Mouse (Mus musculus): ENCODE data around the gene Pdcd2l.

Pdcd2l gene

DNA sequence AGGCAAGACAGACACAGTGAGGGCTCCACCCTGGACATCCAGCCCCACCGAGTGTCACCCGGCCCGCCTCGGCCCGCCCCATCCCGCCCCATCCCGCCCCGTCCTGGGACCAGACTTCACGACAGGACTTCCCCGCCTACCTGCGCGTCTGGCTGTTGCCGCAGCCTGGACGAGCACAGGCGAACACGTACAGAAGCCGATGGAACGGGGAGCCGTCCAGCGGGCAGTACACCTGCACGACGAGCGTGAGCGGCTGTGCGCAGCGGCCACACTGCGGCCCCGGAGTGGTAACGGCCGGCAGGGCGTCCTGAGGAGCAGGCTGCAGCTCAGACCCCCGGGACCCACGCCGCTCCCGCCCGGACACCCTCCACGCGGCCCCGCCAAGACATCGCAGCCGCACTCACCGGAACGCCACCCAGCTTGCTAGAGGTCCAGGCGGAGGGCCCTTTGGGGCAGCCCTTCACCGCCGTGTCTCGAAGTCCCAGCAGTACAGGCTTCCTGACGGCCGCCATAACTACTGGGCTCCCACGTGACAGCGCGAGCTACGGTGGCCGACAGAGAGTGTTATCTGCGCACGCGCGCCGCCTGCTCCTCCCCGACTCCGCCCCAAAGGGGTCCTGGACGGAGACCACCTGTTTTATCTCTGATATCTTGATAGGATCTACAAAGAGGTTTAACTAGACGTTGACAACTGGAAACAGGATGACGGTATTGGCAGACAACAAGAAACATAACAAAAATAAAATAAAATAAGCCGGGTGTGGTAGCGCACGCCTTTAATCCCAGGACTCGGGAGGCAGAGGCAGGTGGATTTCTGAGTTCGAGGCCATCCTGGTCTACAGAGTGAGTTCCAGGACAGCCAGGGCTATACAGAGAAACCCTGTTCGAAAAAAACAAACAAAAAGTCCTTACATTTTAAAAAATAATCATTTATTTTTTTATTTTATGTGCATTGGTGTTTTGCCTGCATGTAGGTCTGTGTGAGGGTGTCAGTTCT, at the start of gene Pdcd2l:
Pdcd2l (minus strand) TSS at position 530 of the 997 bp plus-strand sequence.
- peak; percentile 92 for DNase-seq

DNA sequence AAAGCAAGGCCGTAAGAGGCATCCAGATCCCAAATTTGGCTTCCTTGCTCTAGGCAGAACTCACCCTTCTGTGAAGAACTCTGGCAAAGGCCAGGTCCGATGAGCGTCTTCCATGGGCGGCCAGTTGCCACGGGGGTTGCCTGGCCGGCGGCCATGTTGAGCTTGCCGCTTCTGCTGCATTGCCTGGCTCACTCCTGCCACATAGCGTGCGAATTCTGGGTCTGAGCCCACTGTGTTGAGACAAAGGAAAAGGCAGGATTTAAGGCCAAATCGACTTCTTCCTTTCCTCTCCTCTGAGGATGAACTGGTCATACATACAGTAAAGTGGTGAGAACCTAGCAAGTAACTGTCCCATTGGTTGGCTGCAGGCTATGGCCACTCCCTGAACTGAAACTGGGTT, 45.7 kb upstream of the Pdcd2l start:
- DNase-seq, result peak; percentile 80

DNA sequence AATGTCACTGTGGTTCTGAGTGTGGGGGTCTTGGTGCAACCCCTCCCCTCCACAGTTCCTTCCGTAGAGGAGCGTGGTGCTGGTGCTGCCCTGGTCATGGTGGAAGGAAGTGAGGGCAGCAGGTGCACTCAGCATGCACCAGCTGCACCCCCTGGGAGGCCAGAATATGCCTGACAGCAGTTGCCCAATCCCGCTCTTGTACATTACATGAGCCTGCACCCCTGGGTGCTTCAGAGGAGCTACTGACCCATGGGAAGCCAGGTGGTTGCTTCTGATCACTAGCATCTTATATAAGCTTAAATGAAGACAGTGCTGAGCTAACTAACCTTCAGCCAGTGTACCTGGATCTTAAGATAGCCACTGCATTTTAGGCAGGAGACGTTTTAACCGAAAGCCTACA, 41.6 kb upstream of the Pdcd2l start:
- peak; percentile 52 for DNase-seq

DNA sequence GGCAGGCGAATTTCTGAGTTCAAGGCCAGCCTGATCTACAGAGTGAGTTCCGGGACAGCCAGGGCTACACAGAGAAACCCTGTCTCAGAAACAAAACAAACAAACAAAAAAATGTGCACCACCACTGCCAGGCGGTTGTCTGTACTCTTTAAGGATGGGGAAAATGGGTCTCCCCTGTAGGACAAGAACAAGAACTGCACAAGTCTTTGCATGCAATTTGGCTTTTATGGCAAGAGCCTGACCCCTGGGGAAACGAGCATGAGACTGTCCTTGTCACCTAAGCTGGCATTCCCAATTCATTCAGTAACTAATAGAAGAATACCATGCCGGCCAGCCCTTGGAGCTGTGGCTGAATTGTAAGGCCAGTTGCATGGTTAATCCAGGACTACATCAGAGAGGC, 39.1 kb upstream of the Pdcd2l start:
- DNase-seq, result peak; percentile 44

DNA sequence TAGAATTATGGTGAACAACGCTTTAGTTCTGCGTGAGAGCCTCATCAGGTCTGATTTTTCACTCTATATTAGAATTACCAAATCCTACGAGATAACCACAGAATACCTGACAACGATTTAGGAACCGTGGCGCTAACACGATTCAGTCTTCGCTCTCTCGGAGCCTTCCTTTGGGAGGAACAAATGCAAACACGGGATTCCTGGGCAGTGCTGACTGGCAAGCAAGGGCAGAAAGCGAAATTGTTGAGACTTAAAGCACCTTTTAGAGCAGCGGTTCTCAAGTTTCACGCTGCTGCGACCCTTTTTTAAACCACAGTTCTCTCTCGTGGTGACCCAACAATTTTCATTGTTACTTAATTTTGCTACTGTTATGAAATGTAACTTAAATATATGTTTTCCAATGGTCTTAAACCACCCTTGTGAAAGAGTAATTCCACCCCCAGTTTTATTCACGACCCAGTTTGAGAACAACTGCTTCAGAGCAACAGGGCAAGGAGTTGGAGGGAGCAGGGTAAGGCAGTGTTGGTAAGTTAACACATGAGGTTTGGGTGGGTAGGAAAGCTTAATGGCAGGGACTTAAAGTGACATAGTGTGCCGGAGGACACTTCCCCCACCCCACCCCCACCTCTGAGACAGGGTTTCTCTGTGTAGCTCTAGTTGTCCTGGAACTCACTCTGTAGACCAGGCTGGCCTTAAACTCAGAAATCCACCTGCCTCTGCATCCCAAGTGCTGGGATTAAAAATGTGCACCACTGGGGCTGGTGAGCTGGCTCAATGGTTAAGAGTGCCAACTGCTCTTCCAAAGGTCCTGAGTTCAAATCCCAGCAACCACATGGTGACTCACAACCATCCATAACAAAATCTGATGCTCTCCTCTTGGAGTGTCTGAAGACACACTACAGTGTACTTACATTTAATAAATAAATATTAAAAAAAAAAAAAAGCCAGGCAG, 38.4 kb upstream of the Pdcd2l start:
- peak; percentile 60 for DNase-seq

DNA sequence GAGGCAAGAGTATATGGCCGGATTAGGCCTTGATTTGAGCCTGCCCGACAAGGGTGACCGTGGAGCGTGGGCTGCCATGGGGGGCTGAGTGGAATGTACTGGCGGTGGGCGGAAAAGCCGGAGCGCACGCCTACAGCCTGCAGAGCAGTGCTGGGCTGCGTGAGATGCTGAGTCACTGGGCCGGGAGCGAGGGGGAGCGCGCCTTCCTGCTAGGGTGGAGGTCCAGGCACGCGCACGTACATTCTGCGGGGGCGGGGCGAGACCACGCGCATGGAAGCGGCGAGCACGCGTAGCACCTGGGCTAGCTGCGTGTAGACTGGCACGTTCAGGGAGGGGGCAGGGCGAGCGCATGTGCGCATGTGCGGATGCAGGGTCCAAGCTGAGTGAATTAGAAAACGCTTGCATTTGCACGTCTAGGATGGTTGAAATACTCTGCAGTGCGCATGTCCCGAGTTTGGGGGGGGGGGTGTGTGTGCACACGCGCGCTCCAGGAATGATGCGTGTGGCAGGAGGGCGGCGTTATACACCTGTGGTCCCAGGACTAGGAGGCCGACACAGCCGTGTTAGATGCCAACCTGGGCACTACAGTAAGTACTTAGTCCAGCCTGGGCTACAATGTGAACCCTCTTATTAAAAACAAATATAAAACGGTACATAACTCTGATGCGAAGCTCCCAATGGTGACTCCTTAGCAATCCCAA, 37.6 kb upstream of the Pdcd2l start:
- DNase-seq, result peak; percentile 100

DNA sequence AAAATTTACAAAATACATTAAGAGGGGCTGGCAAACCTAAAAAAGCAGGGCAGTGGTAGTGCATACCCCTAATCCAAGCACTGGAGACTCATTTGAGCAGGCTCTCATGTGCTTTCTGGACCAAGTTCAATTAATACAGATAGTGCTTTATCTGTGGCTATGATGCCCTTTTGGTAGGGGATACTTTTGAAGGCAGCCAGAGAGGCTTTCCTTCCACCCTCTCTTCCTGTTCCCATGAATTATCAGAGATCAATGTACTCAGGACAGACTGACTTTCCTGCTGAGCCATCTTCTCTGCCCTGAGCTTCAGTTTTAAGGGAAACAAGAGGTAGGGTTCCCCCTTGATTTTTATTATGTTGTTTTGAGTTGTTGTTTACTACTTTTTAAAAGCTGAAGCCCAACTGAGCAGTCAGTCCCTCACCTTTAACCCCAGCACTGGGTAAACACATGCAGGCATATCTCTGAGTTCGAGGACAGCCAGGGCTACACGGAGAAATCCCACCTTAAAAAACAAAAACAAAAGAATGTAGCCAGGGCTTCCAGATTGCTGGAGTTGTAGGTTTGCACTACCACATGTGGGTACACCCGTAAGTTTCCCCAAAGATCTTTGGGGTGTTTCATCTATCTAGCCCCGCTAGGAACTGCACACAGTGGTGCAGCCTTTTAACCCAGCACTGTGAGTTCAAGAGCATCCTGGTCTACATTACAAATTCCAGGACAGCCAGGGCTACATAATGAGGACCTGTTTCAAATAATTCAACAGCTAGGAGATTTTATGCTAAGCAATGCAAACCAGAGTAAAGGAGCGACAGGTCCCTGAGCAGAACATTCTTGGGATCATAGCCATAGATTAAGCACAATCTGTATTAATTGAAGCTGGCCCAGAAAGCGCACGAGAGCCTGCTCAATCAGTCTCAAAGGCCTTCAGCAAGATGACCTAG, 36.6 kb upstream of the Pdcd2l start:
- peak; percentile 45 for DNase-seq

DNA sequence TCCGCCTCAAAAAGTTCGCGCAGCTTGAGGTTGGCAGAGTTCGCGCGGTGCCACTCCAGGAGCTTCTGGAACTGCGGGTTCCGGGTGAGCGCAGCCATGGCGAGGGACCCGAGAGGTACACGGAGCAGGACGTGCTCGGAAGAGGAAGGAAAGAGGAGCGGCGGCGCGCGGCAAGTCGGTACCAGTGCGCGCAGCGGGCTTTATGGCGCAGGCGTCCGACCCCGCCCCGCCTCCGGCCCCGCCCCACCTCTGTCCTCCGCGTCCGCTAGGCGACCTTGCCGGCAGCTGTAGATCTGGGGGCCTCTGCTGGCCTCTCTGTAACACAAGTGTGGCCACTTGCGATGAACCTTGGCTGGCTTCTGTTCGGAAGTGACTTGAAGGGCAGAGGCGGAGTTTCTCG, 33.7 kb upstream of the Pdcd2l start, which contains the start of gene Gpi1:
Gpi1 (minus strand) TSS at position 221 of the 400 bp plus-strand sequence.
- peak; percentile 83 for DNase-seq

DNA sequence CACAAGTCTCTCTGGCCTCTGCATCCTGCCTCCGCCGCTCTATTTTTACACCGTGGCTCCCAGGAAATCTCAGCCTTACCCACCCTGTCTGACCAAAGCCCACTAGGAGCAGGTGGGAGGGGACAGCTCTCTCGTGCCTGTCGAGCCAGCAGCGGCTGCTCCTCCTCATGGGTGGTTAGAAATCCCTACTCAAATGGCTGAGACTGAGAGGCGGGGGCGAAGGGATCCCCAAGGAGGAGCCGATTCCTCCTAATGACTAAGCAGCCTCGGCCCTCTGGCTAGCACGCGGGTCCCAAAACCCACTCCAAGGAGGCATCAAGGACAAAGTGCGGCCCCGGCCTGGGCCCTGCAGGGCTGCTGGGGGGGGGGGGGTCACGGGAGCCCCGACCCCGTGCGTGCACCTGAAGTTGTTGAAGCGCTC, 33.2 kb upstream of the Pdcd2l start:
- DNase-seq, result no peak

DNA sequence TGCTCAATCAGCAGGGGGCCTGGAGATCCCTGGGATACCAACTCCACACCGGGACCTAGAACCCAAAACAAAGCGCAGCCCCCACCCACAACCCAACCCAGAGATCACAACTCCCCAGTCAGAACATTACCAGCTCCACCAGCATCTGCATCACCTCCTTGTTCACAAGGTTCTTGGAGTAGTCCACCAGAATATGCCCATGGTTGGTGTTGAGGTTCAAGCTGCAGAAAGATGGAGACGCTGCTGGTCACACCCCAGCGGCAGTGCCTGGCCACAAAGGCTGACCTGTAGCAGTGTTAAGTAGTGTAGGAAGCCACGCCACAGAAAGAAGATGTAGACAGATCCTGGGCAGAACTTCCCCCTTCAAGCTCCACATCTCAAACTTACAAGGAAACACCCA, 32.7 kb upstream of the Pdcd2l start:
- DNase-seq, result no peak

DNA sequence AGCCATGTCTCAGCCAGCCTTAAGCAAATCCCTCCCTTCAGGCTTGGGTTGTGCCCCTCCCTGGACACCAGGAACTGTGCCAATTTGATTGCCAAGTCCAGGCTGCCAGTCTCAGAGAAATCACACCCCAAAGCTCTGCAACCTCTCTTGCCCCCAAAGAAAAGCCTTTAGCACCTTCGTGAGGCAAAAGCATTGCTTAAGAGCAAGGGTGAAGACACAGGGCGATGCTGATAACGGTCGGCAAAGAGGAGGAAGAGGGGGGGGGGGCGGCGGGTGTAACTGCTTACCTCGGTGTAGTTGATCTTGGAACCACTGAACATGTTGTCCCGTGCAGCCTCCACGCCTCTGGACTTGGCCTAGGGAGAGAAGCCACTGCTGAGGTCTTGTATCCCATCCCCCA, 32.2 kb upstream of the Pdcd2l start:
- DNase-seq, result peak; percentile 68

DNA sequence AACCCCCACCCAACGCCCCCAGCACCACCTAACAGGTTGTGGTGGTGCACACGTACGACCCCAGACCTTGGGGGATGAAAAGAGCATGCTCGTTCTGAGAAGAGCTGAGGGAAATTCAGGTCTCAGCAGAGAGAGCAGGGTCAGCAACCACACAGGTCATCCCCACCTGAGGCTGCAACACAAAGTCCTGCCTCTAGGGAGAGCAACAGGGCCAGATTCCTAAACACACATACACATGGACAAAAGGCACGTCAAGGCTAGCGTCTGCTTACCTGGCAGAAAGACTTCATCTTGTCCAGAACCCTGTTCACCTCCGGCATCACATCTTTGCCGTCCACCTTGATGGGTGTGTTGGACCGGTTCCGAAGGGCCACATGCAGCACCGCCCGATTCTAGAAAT, 30.4 kb upstream of the Pdcd2l start:
- DNase-seq, result peak; percentile 36

DNA sequence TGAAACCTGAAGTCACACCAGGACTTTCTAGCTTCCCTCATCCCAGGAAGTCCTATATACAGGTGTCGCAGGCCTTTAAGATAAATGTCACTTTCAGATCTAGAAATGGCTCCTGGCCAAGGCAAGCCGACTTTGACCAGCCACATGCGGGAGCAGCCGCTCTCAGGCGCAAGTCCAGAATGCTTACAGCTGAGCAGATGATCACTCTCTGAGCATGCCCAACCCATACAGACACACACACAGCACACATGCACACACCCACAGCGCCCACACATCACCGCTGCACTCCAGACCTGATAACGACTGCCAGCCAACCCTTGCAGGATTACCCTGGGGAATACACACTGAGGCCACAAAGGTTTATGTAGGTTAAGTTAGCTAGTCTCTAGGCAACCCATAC, 29.6 kb upstream of the Pdcd2l start:
- peak; percentile 44 for DNase-seq

DNA sequence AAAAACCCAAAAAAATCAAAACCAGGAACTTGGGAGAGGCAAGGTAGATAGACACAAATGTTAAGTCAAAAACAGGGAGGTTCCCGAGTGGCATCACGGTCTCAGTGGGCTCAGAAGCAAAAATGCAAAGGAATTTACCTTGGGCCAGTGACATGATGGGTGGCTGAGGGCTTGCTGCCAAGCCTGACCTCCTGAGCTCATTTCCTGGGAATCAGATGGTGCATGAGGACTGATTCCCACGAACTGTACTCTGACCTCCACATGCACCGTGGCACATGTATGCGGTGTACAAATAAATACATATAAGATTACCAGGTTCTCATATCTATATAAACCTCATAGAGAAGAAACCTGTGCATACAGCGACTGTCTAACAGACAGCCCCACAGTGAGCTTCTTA, 27.8 kb upstream of the Pdcd2l start:
- DNase-seq, result no peak

DNA sequence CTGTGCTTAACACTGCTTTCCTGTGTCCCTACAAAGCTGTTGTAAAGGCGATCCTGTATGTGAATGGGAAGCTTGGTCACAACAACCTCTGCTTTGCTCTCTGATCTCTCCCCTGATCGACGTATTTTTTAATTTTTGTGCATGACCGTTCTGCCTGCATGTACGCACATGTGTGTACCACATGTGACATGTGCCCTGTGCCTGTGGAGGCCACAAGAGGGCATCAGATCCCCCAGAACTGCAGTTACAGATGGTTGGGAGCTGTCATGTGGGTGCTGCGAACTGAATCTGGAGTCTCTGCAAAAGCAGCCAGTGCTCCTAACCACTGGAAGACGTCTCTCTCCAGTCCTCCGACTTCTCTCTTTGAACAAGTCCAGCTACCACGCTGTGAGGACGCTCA, 25.9 kb upstream of the Pdcd2l start:
- DNase-seq, result no peak

DNA sequence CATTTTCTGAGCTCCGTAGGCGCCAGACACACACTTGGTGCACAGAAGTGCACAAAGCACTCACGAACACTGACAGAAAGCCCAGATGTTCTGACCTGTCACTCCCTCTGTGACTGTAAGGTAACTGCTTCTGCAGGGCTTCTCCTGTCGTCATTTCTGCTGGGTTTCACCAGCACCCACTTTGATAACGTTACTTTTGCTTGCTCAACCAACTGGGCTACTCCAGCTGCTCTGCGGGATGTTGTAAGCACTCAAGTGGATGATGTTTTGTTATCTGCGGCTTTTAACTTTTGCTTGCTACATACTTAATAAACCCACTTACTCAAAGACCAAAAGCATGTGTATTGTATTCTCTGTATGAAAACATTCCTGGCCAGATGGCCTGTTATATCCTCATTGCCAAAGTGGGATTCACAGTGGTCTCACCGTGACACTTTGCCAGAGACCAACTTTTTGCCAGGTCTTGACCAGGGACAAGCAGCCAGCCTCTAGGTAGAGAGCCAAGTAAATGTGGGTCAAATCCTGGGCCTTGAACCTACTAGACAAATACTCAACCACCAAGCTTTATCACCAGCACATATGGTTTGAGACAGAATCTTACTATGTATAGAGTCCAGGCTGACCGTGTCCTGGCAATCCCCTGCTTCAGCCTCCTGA, 25.3 kb upstream of the Pdcd2l start:
- DNase-seq, result no peak

DNA sequence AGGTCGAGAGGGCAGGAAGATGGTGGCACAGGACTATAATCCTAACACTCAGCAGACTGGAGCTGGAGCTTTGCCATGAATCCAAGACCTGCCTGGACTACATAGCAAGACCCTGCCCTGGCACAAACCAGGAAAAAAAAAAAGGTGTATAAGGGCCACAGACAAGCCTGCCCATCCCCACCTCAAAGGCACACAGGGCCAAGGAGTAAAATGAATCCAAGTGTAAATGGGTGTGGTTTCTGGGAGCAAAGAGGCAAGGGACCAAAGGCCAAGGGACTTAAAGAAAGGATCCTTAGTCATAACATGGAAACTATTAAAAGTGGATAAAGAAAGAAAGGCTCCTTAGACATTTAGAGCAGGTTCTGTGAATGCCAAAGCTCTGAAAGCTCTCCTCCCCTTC, 22.0 kb upstream of the Pdcd2l start:
- DNase-seq, result no peak

DNA sequence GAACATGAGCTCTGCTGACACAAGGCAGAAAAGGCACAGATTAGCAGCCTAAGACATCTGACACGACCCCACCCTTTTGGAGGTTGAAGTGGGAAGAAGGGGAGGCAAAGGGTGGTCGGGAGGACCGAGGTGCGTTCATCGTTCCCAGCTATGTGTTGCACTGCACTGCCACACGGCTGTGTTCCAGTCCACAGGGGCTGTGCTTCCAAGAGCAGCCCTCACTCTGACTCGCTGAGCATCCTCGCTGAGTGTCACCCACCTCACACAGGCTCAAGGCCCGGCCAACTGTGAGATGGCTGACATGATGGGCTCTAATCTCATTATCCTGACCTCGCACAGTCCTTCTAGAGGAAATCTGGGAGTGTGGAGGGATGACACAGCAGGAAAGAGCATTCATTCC, 20.0 kb upstream of the Pdcd2l start:
- no peak for DNase-seq

DNA sequence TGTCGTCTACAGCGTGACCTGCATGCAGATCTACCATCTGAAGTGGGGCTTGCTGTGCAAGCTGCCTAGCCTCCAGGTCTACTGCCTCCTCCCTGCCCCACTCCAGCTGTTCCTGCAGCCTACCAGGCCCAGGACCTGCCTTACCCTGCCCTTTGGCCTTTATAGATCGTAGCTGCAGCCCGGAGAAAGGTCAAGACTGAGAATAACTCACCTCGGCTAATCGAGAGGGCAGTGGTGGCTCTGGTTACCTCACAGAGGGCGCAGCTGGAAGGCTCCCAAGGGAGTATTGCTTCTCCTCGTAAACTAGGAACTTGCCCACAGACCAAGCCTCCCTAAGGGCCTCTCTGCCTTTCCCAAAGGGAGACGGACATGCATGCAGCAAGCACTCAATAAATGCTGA, 19.0 kb upstream of the Pdcd2l start:
- no peak for DNase-seq

DNA sequence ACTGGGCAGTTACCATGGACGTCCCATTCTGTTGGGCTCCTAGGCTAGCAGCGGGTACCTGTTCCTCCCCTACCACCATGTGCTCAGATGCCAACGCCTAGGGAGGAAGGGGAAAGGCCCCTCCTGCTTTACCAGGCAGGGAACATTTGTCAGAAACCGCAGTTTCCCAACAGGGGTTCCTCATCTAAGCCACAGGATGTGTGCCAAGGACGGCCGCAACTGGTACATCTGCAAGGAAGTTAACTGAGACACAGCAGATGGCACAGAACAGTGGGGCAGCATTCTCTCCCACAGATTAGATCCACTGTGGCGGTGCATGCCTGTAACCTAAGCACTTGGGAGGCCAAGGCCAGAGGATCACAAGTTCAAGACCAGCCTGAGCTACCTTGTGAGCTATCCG, 18.2 kb upstream of the Pdcd2l start:
- no peak for DNase-seq

DNA sequence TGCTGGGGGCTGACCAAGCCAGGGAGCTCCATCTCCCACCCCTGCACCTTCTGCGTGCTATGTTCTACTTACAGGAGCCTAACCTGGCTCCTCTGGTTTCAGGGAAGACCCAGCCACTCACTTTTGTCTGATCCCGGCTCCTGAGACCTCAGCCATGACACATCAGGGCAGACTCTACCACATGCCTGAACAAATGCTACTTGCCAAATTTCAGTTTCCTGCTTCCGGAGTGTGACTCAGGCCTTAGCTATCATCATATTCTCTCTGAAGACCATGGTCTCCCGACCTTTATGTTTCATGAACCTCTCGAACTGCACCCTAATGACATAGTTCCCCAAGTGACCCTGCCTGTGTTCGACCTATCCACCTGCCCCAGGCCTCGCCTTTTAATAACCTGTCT, 16.8 kb upstream of the Pdcd2l start:
- DNase-seq, result no peak
